Mouse (Mus musculus) hindbrain, embryonic 14.5 days (tissue): ENCODE measurements around the gene Spice1. TPM values are rescaled to one million over a fixed set of nuclear protein-coding genes. Genes with fewer than 3 reads are reported as not detected.

Experiments
- ATAC-seq: fragments of 200-750 bp; cut with Nextera tagmentation; 2 replicates; pipeline ENCODE4 v1.8.0; 2017; ENCODE audit warnings: moderate number of reproducible peaks, mild to moderate bottlenecking, moderate TSS enrichment, moderate library complexity; ENCODE audit not compliant: low FRiP score
- DNase-seq: peaks from one replicate; pipeline ENCODE4 v3.0.0-alpha.2; 2015; ENCODE audit warnings: low spot score
- H3K27ac ChIP-seq: fragments of 300-500 bp; sonication (generic); 2 replicates; pipeline ENCODE4 v1.5.1; 2014; ENCODE audit warnings: mild to moderate bottlenecking, moderate library complexity
- H3K27me3 ChIP-seq: fragments of 300-500 bp; sonication (generic); 2 replicates; pipeline ENCODE4 v1.6.1; 2014; ENCODE audit warnings: mild to moderate bottlenecking, low read length, mixed read lengths; ENCODE audit not compliant: control insufficient read depth, insufficient read depth
- H3K36me3 ChIP-seq: fragments of 300-500 bp; sonication (generic); replicated peaks from 2 replicates; pipeline ENCODE4 v1.6.1; 2014; ENCODE audit not compliant: control insufficient read depth, insufficient read depth
- H3K4me1 ChIP-seq: fragments of 300-500 bp; sonication (generic); replicated peaks from 2 replicates; pipeline ENCODE4 v1.6.1; 2014; ENCODE audit warnings: antibody characterized with exemption, low read length, mixed read lengths; ENCODE audit not compliant: control insufficient read depth, insufficient read depth
- H3K4me2 ChIP-seq: fragments of 300-500 bp; sonication (generic); replicated peaks from 2 replicates; pipeline ENCODE4 v1.6.1; 2014; ENCODE audit warnings: mild to moderate bottlenecking, moderate library complexity
- H3K4me3 ChIP-seq: fragments of 300-500 bp; sonication (generic); replicated peaks from 2 replicates; pipeline ENCODE4 v1.5.1; 2014; ENCODE audit warnings: mild to moderate bottlenecking, low read length
- H3K9ac ChIP-seq: fragments of 300-500 bp; sonication (generic); 2 replicates; pipeline ENCODE4 v1.6.1; 2014
- H3K9me3 ChIP-seq: fragments of 300-500 bp; sonication (generic); 2 replicates; pipeline ENCODE4 v1.6.1; 2016; ENCODE audit warnings: low read length; ENCODE audit not compliant: control insufficient read depth
- WGBS: fragments of 180-500 bp; shearing (Covaris S2); extraction: QIAGEN DNeasy Blood & Tissue Kit; methylation state at CpG from one replicate; pipeline ENCODE4 v1.1.7; 2014; 5-methylcytosine and 5-hydroxymethylcytosine counted together
- polyA plus RNA-seq: library from polyadenylated mRNA; unstranded; fragments of >200 nt; fragmentation: Nextera tagmentation; extraction: Ambion mirVana; gene quantifications from 2 replicates; pipeline ENCODE4 v1.2.1, GENCODE M21; 2014

Gene Spice1
- polyA plus RNA-seq, result 14.6 and 19.9 TPM in 2 replicates

GRCm38 (mm10) chr16:44347071-44347901 is at the start of gene Spice1:
TSS of gene Spice1 (plus strand) at chr16:44347121.
- H3K27ac ChIP-seq, result peak within 1 kb of the TSS; percentile 56; the same call in 1 of the 2 replicates
- no peaks in the 10 kb centered on the region for H3K27me3 ChIP-seq
- peak within 1 kb of the TSS; percentile 57 for H3K9ac ChIP-seq
- no peaks in the 10 kb centered on the region for H3K36me3 ChIP-seq
- 0 out of 2 replicates have a peak, but pooled peaks cover 3% of the 10 kb centered on the region for H3K4me1 ChIP-seq
- peak within 1 kb of the TSS; percentile 69 for H3K4me2 ChIP-seq
- WGBS, result under 1% methylated on average over 67 of the region's 67 CpGs
- DNase-seq (peak; percentile 93), ATAC-seq (peak; percentile 99)
- H3K9me3 ChIP-seq, result no peaks in the 10 kb centered on the region
- peak within 1 kb of the TSS; percentile 64 for H3K4me3 ChIP-seq

GRCm38 (mm10) chr16:44299438-44300093 is 47.4 kb upstream of the Spice1 start:
- 83% methylated on average over 20 of the region's 20 CpGs for WGBS
- DNase-seq (no peak), ATAC-seq (no peak)
- no peak overlapping the region for H3K9ac ChIP-seq
- H3K27me3 ChIP-seq, result no peaks in the 10 kb centered on the region
- H3K4me3 ChIP-seq, result no peak overlapping the region
- H3K36me3 ChIP-seq, result no peaks in the 10 kb centered on the region
- H3K27ac ChIP-seq, result no peak overlapping the region
- H3K4me1 ChIP-seq, result no peaks in the 10 kb centered on the region
- H3K4me2 ChIP-seq, result no peak overlapping the region
- H3K9me3 ChIP-seq, result no peaks in the 10 kb centered on the region

- Histone ChIP-seq H3K27ac (no peak overlapping the region), H3K36me3 (no peaks in the 10 kb centered on the region), H3K4me3 (no peak overlapping the region), H3K4me2 (no peak overlapping the region), H3K9ac (no peak overlapping the region), H3K4me1 (no peaks in the 10 kb centered on the region), H3K27me3 (no peaks in the 10 kb centered on the region), H3K9me3 (no peaks in the 10 kb centered on the region)
- WGBS, result 49% methylated on average over 10 of the region's 10 CpGs
- ATAC-seq (no peak), DNase-seq (no peak)
Measured at GRCm38 (mm10) chr16:44302126-44302892, 44.6 kb upstream of the Spice1 start.

DNA sequence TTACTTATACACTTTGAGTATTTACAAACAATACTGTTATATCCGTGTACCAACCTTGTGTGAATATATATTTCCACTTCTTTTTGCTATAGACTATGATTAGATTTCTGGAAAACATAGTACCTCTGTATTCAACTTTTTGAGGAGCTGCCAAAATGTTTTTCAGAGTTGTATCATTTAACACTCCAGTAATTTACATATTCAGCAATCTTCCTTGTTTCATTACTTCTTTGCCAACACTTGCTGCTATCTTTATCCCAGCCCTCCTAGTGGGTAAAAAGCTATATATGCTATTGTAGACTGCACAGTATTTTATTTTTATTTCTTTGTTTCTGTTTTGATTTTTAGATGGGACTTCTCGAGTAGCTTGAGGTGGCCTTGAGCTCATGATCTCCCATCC is 43.1 kb upstream of the Spice1 start:
- Histone ChIP-seq H3K9me3 (no peaks in the 10 kb centered on the region), H3K9ac (no peak overlapping the region), H3K4me1 (no peaks in the 10 kb centered on the region), H3K36me3 (no peaks in the 10 kb centered on the region), H3K4me3 (no peak overlapping the region), H3K4me2 (no peak overlapping the region), H3K27me3 (no peaks in the 10 kb centered on the region), H3K27ac (no peak overlapping the region)
- DNase-seq, result no peak
- WGBS, result 78% methylated on average over 2 of the region's 2 CpGs
- no peak for ATAC-seq

- WGBS, result 69% methylated on average over 3 of the region's 3 CpGs
- Histone ChIP-seq H3K36me3 (no peaks in the 10 kb centered on the region), H3K4me1 (no peaks in the 10 kb centered on the region), H3K9ac (no peak overlapping the region), H3K27me3 (no peaks in the 10 kb centered on the region), H3K27ac (no peak overlapping the region), H3K4me3 (no peak overlapping the region), H3K4me2 (no peak overlapping the region), H3K9me3 (no peaks in the 10 kb centered on the region)
- ATAC-seq (no peak), DNase-seq (no peak)
Measured at GRCm38 (mm10) chr16:44305606-44306005, 41.3 kb upstream of the Spice1 start.

DNA sequence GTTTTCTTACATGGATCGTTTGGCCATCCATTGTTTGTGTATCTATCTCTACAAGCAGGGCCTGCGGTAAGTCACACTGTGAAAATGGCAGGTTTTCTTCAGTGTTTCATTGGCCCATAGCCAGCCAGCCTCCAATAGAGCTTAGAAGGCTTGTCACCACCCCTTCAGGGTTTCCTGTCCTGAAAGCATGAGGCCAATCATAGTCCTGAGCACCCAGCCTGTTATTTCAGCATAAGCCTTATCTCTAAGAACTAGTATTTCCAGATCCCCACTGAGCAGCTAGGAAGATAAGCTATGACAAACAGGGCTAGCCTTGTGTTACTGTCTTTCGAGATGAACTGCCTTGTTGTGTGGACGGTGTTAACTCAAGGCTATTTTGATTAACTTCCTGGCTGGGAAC is 33.5 kb upstream of the Spice1 start:
- no peaks in the 10 kb centered on the region for H3K4me1 ChIP-seq
- H3K9me3 ChIP-seq, result no peaks in the 10 kb centered on the region
- 78% methylated on average over 4 of the region's 4 CpGs for WGBS
- H3K4me3 ChIP-seq, result no peak overlapping the region
- no peaks in the 10 kb centered on the region for H3K27me3 ChIP-seq
- H3K4me2 ChIP-seq, result no peak overlapping the region
- H3K36me3 ChIP-seq, result no peaks in the 10 kb centered on the region
- no peak overlapping the region for H3K27ac ChIP-seq
- ATAC-seq, result no peak
- no peak for DNase-seq
- no peak overlapping the region for H3K9ac ChIP-seq

GRCm38 (mm10) chr16:44316350-44316749 is 30.6 kb upstream of the Spice1 start:
- DNase-seq (no peak), ATAC-seq (no peak; the same call in 1 of the 2 replicates)
- Histone ChIP-seq H3K36me3 (no peaks in the 10 kb centered on the region), H3K4me2 (no peak overlapping the region), H3K27me3 (no peaks in the 10 kb centered on the region), H3K9ac (no peak overlapping the region), H3K27ac (no peak overlapping the region), H3K9me3 (no peaks in the 10 kb centered on the region), H3K4me1 (no peaks in the 10 kb centered on the region), H3K4me3 (no peak overlapping the region)
- 72% methylated on average over 4 of the region's 4 CpGs for WGBS

DNA sequence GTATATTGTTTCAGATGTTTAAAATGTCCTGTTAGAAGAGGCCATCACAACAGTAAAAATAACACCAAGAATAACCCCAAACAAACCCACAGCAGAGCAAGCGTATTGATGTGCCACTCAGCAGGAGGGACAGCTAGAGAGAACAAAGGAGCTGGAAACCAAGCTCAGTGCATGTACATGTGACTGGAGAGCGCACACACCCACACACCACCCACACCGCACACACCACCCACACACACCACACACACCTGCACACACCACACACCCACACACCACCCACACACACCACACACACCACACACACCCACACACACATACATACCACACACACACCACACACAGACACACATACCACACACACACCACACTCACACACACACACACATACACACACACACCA is 26.7 kb upstream of the Spice1 start:
- no peaks in the 10 kb centered on the region for H3K36me3 ChIP-seq
- no peaks in the 10 kb centered on the region for H3K9me3 ChIP-seq
- no peak overlapping the region for H3K4me3 ChIP-seq
- no peak for ATAC-seq
- H3K9ac ChIP-seq, result no peak overlapping the region
- 43% methylated on average over 3 of the region's 3 CpGs for WGBS
- no peak for DNase-seq
- no peak overlapping the region for H3K27ac ChIP-seq
- H3K4me2 ChIP-seq, result no peak overlapping the region
- no peaks in the 10 kb centered on the region for H3K27me3 ChIP-seq
- no peaks in the 10 kb centered on the region for H3K4me1 ChIP-seq

GRCm38 (mm10) chr16:44328644-44329043 is 18.3 kb upstream of the Spice1 start:
- H3K27ac ChIP-seq, result no peak overlapping the region
- H3K4me3 ChIP-seq, result no peak overlapping the region
- H3K4me2 ChIP-seq, result no peak overlapping the region
- no peak for ATAC-seq
- WGBS, result 83% methylated on average over 4 of the region's 4 CpGs
- no peak overlapping the region for H3K9ac ChIP-seq
- H3K27me3 ChIP-seq, result peaks cover 5% of the 10 kb centered on the region
- no peak for DNase-seq
- no peaks in the 10 kb centered on the region for H3K9me3 ChIP-seq
- no peaks in the 10 kb centered on the region for H3K36me3 ChIP-seq
- H3K4me1 ChIP-seq, result peaks cover 13% of the 10 kb centered on the region
